Mouse (Mus musculus): Measurements from ENCODE around the gene Top3a. TPM values are rescaled to one million over a fixed set of nuclear protein-coding genes. Genes with fewer than 3 reads are reported as not detected.

Top3a gene
- polyA plus RNA-seq, 1 experiment from 2014 or later = 8.2 TPM

DNA sequence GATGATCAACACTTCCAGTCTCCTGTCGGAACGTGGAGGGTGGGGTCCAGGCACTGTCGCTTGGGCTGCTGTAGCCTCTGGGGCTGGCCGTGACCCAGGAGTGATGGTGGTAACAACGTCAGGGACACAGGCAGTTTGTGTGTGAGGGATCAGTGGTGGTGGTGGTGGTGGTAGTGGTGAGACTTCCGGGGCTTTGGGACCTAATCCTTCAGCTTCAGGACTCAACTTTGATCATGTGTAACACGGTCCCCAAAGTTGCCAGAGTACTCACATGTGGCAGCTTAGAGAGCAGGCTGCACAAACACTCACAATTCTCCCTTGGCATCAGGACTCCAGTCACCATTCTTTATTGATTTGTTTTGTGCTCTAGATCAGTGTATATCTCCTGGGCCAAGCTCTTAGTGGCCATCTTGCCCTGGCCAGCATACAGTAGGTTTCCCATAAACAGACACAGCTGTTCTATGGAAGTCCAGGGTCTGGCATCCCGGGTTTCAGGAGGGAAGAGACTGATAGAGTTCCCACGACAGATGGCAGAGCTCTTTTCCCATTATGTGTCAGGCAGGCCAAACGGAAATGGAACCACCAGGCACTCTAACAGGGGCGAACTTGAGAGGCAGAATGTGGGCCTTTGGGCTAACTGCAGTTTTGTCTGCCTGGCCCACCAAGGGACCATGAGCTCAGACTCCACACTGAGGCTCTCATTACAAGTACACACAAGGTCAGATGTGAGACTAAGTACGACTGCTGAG is 49.6 kb downstream of the Top3a start:
- DNase-seq (ENCODE audit: low spot score) = no peak
- peak overlapping the region; percentile 69 for H3K4me2 ChIP-seq (ENCODE audit: low read length)
- no peaks in the 10 kb centered on the region for H3K27me3 ChIP-seq (ENCODE audit: insufficient read depth, low read length)
- TF ChIP-seq CTCF (IDR thresholded peaks at IDR 0.05; ENCODE audit: low read depth) = no peak
- peak overlapping the region; percentile 94 for H3K9ac ChIP-seq (ENCODE audit: low read depth, low read length)
- no peaks in the 10 kb centered on the region for H3K9me3 ChIP-seq (replicated peaks; ENCODE audit: low read length)
- H3K36me3 ChIP-seq (ENCODE audit: insufficient read depth, low read length) = peaks cover 25% of the 10 kb centered on the region
- H3K27ac ChIP-seq = peak overlapping the region; percentile 87
- peak overlapping the region; percentile 87 for H3K4me3 ChIP-seq (replicated peaks; ENCODE audit: low read depth, low read length)
- H3K4me1 ChIP-seq (replicated peaks; ENCODE audit: insufficient read depth, low read length) = peaks cover 14% of the 10 kb centered on the region; the same call in 1 of the 2 replicates
- ATAC-seq (replicated peaks; ENCODE audit: low FRiP score, low read depth) = peak; percentile 2
- 5% methylated on average over 12 of the region's 12 CpGs for WGBS

DNA sequence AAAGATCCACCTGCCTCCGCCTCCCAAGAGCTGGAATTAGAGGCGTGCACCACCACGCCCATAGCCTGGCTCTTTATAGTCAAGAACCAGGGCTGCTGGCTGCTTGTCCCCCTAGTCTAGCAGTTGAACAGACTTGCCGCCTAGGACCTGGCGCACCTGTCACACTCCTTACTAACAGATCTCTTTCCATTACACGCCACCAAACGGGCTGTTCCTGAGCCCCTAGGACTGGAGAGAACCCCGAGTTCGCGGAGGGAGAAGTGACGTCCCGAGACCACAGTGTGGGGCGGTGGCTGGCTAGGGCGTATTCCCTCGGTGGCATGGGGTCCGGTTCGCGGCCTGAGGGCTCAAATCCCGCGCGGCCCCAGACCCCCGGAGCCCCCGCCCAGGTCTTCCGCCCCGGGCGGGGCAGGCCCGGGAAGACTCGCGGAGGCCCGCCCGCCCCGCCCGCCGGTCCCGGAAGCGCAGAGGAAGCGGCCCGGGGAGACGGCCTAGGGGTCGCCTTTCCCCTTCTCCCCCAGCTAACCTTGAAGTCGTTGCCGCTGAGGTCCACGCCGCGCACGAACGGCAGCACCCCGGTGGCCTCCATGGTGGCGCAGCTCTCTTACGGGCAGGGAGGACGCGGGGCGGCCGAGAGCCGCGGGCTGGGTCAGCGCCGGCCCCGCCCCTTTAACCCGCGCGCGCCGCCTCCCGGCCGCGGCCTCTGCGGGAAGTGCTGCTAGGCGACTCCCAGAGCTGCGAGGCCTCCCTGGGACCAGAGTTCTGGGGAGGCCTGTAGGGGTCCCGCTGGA is 50.4 kb downstream of the Top3a start, which contains the start of gene Flii:
Gene Flii (minus strand): TSS at position 663 of the 791 bp plus-strand sequence.
- Histone ChIP-seq H3K36me3 (ENCODE audit: insufficient read depth, low read length) (peaks cover 30% of the 10 kb centered on the region), H3K9ac (ENCODE audit: low read depth, low read length) (peak within 1 kb of the TSS; percentile 94), H3K4me1 (replicated peaks; ENCODE audit: insufficient read depth, low read length) (peaks cover 14% of the 10 kb centered on the region; the same call in 1 of the 2 replicates), H3K9me3 (replicated peaks; ENCODE audit: low read length) (no peaks in the 10 kb centered on the region), H3K4me2 (ENCODE audit: low read length) (peak within 1 kb of the TSS; percentile 69), H3K4me3 (replicated peaks; ENCODE audit: low read depth, low read length) (peak within 1 kb of the TSS; percentile 87), H3K27ac (peak within 1 kb of the TSS; percentile 87), H3K27me3 (ENCODE audit: insufficient read depth, low read length) (no peaks in the 10 kb centered on the region)
- under 1% methylated on average over 64 of the region's 71 CpGs for WGBS
- peak; percentile 64 for TF ChIP-seq CTCF (IDR thresholded peaks at IDR 0.05; ENCODE audit: low read depth)
- DNase-seq (ENCODE audit: low spot score) (peak; percentile 88), ATAC-seq (replicated peaks; ENCODE audit: low FRiP score, low read depth) (peak; percentile 67)

DNA sequence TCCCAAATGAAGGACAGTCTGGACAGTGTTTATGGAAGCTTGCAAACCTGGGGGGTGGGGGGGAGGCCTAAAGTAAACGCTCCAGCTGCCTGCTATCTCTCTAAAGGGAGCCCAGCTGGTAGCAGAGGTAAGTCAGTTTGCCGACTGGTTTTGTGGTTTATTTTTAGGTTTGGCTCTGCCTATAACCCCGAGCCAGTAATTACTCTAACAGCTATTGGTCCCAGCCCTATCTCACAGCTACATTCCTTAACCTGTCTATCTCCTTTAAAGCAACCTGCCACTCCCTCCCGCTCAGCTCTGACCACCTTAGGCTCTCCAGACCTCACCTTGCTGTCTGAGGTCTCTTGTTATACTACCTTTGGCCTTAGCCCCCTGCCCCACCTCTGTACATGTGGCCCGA is 57.9 kb downstream of the Top3a start:
- 83% methylated on average over 5 of the region's 5 CpGs for WGBS
- no peaks in the 10 kb centered on the region for H3K4me1 ChIP-seq (replicated peaks; ENCODE audit: insufficient read depth, low read length)
- DNase-seq (ENCODE audit: low spot score) = no peak
- H3K4me3 ChIP-seq (replicated peaks; ENCODE audit: low read depth, low read length) = no peak overlapping the region
- H3K9ac ChIP-seq (ENCODE audit: low read depth, low read length) = no peak overlapping the region
- H3K27me3 ChIP-seq (ENCODE audit: insufficient read depth, low read length) = no peaks in the 10 kb centered on the region
- no peak overlapping the region for H3K27ac ChIP-seq
- no peak for TF ChIP-seq CTCF (IDR thresholded peaks at IDR 0.05; ENCODE audit: low read depth)
- no peak overlapping the region for H3K4me2 ChIP-seq (ENCODE audit: low read length)
- no peaks in the 10 kb centered on the region for H3K9me3 ChIP-seq (replicated peaks; ENCODE audit: low read length)
- ATAC-seq (replicated peaks; ENCODE audit: low FRiP score, low read depth) = no peak
- peaks cover 85% of the 10 kb centered on the region for H3K36me3 ChIP-seq (ENCODE audit: insufficient read depth, low read length)

DNA sequence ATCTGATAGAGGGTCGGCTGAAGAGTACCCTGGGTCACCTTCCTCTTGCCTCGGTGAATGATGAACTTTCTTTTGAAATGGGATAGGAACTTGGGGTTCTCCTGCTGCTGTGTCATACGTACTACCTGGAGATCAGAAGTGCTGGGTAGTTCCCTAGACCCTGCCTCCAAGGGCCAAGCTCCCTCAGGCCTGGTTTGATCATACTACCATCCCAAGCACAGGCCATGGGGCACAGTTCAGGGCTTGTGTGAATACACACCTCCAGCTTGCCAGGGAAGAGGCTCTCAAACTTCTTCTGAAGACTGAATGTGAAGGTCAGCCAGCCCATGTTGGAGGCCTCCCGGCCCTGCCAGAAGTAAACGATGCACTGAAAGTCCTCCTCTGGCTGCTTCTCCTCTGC is 61.3 kb downstream of the Top3a start:
- no peak overlapping the region for H3K4me2 ChIP-seq (ENCODE audit: low read length)
- no peak overlapping the region for H3K4me3 ChIP-seq (replicated peaks; ENCODE audit: low read depth, low read length)
- peaks cover 89% of the 10 kb centered on the region for H3K36me3 ChIP-seq (ENCODE audit: insufficient read depth, low read length)
- no peak overlapping the region for H3K9ac ChIP-seq (ENCODE audit: low read depth, low read length)
- H3K9me3 ChIP-seq (replicated peaks; ENCODE audit: low read length) = no peaks in the 10 kb centered on the region
- WGBS = 78% methylated on average over 5 of the region's 5 CpGs
- H3K27me3 ChIP-seq (ENCODE audit: insufficient read depth, low read length) = no peaks in the 10 kb centered on the region
- H3K27ac ChIP-seq = no peak overlapping the region
- no peaks in the 10 kb centered on the region for H3K4me1 ChIP-seq (replicated peaks; ENCODE audit: insufficient read depth, low read length)
- ATAC-seq (replicated peaks; ENCODE audit: low FRiP score, low read depth) (no peak), DNase-seq (ENCODE audit: low spot score) (no peak)
- TF ChIP-seq CTCF (IDR thresholded peaks at IDR 0.05; ENCODE audit: low read depth) = no peak

DNA sequence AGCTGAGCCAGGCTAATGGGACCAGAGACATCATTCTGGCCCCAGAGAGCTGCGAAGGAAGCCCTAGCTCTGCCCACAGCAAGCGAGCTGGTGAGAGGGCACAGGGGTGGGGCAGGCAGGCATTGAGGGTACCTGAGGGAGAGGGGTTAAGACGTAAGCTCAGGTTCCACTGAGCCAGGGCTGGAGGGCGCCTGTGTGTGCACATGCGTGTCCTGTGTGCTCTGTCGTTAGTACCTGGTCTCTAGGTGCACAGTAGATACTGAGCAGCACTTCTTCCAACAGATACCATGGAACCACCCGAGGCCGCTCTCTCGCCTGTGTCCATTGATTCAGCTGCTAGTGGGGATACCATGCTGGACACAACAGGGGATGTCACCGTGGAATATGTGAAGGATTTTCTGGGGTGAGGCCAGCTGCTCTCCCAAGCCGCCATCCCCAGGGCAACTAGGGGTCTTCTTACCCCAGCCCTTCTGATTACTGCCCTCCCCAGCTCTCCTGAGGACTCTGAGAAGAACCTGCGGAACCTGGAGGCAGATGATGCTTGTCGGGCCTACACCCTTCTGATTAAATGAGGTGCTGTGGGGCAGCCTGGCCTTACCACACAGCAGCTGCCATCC is 64.4 kb downstream of the Top3a start:
- WGBS = 93% methylated on average over 13 of the region's 13 CpGs
- Histone ChIP-seq H3K9ac (ENCODE audit: low read depth, low read length) (no peak overlapping the region), H3K36me3 (ENCODE audit: insufficient read depth, low read length) (peaks cover 85% of the 10 kb centered on the region), H3K4me3 (replicated peaks; ENCODE audit: low read depth, low read length) (no peak overlapping the region), H3K27me3 (ENCODE audit: insufficient read depth, low read length) (no peaks in the 10 kb centered on the region), H3K4me1 (replicated peaks; ENCODE audit: insufficient read depth, low read length) (no peaks in the 10 kb centered on the region), H3K27ac (no peak overlapping the region), H3K9me3 (replicated peaks; ENCODE audit: low read length) (no peaks in the 10 kb centered on the region), H3K4me2 (ENCODE audit: low read length) (no peak overlapping the region)
- no peak for ATAC-seq (replicated peaks; ENCODE audit: low FRiP score, low read depth)
- DNase-seq (ENCODE audit: low spot score) = no peak
- TF ChIP-seq CTCF (IDR thresholded peaks at IDR 0.05; ENCODE audit: low read depth) = no peak

DNA sequence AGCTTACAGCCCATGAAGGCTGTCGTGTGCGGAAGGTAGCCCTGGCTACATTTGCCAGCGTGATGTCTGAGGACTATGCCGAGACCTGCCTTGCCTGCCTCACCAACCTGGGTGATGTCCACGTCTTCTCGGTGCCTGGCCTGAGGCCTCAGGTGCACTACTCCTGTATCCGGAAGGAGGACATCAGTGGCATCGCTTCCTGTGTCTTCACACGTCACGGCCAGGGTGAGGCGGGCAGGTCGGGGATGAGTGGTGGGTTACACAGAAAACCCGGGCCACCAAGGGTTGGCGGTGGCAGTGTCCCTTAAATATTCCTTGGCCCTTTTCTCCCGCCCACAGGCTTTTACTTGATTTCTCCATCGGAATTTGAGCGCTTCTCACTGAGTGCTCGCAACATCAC is 65.1 kb downstream of the Top3a start:
- Histone ChIP-seq H3K4me1 (replicated peaks; ENCODE audit: insufficient read depth, low read length) (no peaks in the 10 kb centered on the region), H3K4me2 (ENCODE audit: low read length) (no peak overlapping the region), H3K9me3 (replicated peaks; ENCODE audit: low read length) (no peaks in the 10 kb centered on the region), H3K4me3 (replicated peaks; ENCODE audit: low read depth, low read length) (no peak overlapping the region), H3K27me3 (ENCODE audit: insufficient read depth, low read length) (no peaks in the 10 kb centered on the region), H3K36me3 (ENCODE audit: insufficient read depth, low read length) (peaks cover 80% of the 10 kb centered on the region), H3K9ac (ENCODE audit: low read depth, low read length) (no peak overlapping the region), H3K27ac (no peak overlapping the region)
- no peak for DNase-seq (ENCODE audit: low spot score)
- no peak for TF ChIP-seq CTCF (IDR thresholded peaks at IDR 0.05; ENCODE audit: low read depth)
- no peak for ATAC-seq (replicated peaks; ENCODE audit: low FRiP score, low read depth)
- WGBS = 94% methylated on average over 18 of the region's 18 CpGs

Data from kidney, postnatal 0 days (tissue).